Mouse (Mus musculus): ENCODE measurements around the gene Fbxl8. TPM values are rescaled to one million over a fixed set of nuclear protein-coding genes. Genes with fewer than 3 reads are reported as not detected.

Gene Fbxl8
- polyA plus RNA-seq, 1 experiment from 2014 or later, result 0.64 TPM

- peaks cover 32% of the 10 kb centered on the region for H3K4me1 ChIP-seq
- no peak overlapping the region for H3K4me3 ChIP-seq
- peaks cover 5% of the 10 kb centered on the region for H3K9me3 ChIP-seq (replicated peaks)
- peaks cover 100% of the 10 kb centered on the region for H3K27me3 ChIP-seq (ENCODE audit: low read depth, poor library complexity, severe bottlenecking)
- H3K27ac ChIP-seq (replicated peaks), result no peak overlapping the region
- no peaks in the 10 kb centered on the region for H3K36me3 ChIP-seq
- no peak for DNase-seq (ENCODE audit: low spot score)
- 86% methylated on average over 12 of the region's 12 CpGs for WGBS
Observed at GRCm38 (mm10) chr8:105261326-105261980, 3.0 kb upstream of the Fbxl8 start.

GRCm38 (mm10) chr8:105263244-105263912 lies 1.1 kb upstream of the Fbxl8 start:
- no peak for DNase-seq (ENCODE audit: low spot score)
- Histone ChIP-seq H3K27me3 (ENCODE audit: low read depth, poor library complexity, severe bottlenecking) (peaks cover 100% of the 10 kb centered on the region), H3K27ac (replicated peaks) (no peak overlapping the region), H3K36me3 (no peaks in the 10 kb centered on the region), H3K4me3 (peak overlapping the region; percentile 62), H3K4me1 (peaks cover 37% of the 10 kb centered on the region), H3K9me3 (replicated peaks) (peaks cover 7% of the 10 kb centered on the region)
- WGBS, result 38% methylated on average over 16 of the region's 16 CpGs

GRCm38 (mm10) chr8:105265128-105265527 lies 680 bp downstream of the Fbxl8 start:
- DNase-seq (ENCODE audit: low spot score), result no peak
- Histone ChIP-seq H3K4me1 (peaks cover 38% of the 10 kb centered on the region), H3K27me3 (ENCODE audit: low read depth, poor library complexity, severe bottlenecking) (peaks cover 100% of the 10 kb centered on the region), H3K4me3 (peak overlapping the region; percentile 62), H3K9me3 (replicated peaks) (peaks cover 7% of the 10 kb centered on the region), H3K27ac (replicated peaks) (no peak overlapping the region), H3K36me3 (no peaks in the 10 kb centered on the region)
- 20% methylated on average over 10 of the region's 10 CpGs for WGBS

- no peaks in the 10 kb centered on the region for H3K36me3 ChIP-seq
- H3K9me3 ChIP-seq (replicated peaks), result peaks cover 7% of the 10 kb centered on the region
- peaks cover 48% of the 10 kb centered on the region for H3K4me1 ChIP-seq
- peaks cover 100% of the 10 kb centered on the region for H3K27me3 ChIP-seq (ENCODE audit: low read depth, poor library complexity, severe bottlenecking)
- no peak overlapping the region for H3K27ac ChIP-seq (replicated peaks)
- DNase-seq (ENCODE audit: low spot score), result no peak
- WGBS, result 9% methylated on average over 13 of the region's 13 CpGs
- peak overlapping the region; percentile 20; the same call in 1 of the 2 replicates for H3K4me3 ChIP-seq
Observed at GRCm38 (mm10) chr8:105266775-105267174, 2.3 kb downstream of the Fbxl8 start.

- H3K27ac ChIP-seq (replicated peaks), result no peak overlapping the region
- peaks cover 50% of the 10 kb centered on the region for H3K4me1 ChIP-seq
- peak overlapping the region; percentile 55 for H3K4me3 ChIP-seq
- H3K36me3 ChIP-seq, result no peaks in the 10 kb centered on the region
- peak; percentile 75 for DNase-seq (ENCODE audit: low spot score)
- WGBS, result under 1% methylated on average over 65 of the region's 65 CpGs
- H3K9me3 ChIP-seq (replicated peaks), result peaks cover 7% of the 10 kb centered on the region
- peaks cover 100% of the 10 kb centered on the region for H3K27me3 ChIP-seq (ENCODE audit: low read depth, poor library complexity, severe bottlenecking)
Observed at GRCm38 (mm10) chr8:105268342-105269074, 4.1 kb downstream of the Fbxl8 start.

- H3K9me3 ChIP-seq (replicated peaks), result peaks cover 7% of the 10 kb centered on the region
- no peak overlapping the region for H3K27ac ChIP-seq (replicated peaks)
- 2% methylated on average over 10 of the region's 10 CpGs for WGBS
- H3K4me3 ChIP-seq, result peak overlapping the region; percentile 55
- H3K4me1 ChIP-seq, result peaks cover 46% of the 10 kb centered on the region
- H3K36me3 ChIP-seq, result no peaks in the 10 kb centered on the region
- no peak for DNase-seq (ENCODE audit: low spot score)
- peaks cover 100% of the 10 kb centered on the region for H3K27me3 ChIP-seq (ENCODE audit: low read depth, poor library complexity, severe bottlenecking)
Observed at GRCm38 (mm10) chr8:105269075-105269458, 4.6 kb downstream of the Fbxl8 start.

GRCm38 (mm10) chr8:105269461-105269947 lies 5.1 kb downstream of the Fbxl8 start, which contains the start of gene Hsf4:
TSS of gene Hsf4 (plus strand) at chr8:105269801.
- Histone ChIP-seq H3K9me3 (replicated peaks) (peaks cover 7% of the 10 kb centered on the region), H3K4me3 (peak within 1 kb of the TSS; percentile 55), H3K27ac (replicated peaks) (no peak within 1 kb of the TSS), H3K36me3 (no peaks in the 10 kb centered on the region), H3K27me3 (ENCODE audit: low read depth, poor library complexity, severe bottlenecking) (peaks cover 100% of the 10 kb centered on the region), H3K4me1 (peaks cover 42% of the 10 kb centered on the region)
- peak; percentile 53 for DNase-seq (ENCODE audit: low spot score)
- under 1% methylated on average over 42 of the region's 42 CpGs for WGBS

GRCm38 (mm10) chr8:105270101-105270915 lies 5.9 kb downstream of the Fbxl8 start:
- no peaks in the 10 kb centered on the region for H3K36me3 ChIP-seq
- DNase-seq (ENCODE audit: low spot score), result no peak

GRCm38 (mm10) chr8:105270916-105271186 lies 6.4 kb downstream of the Fbxl8 start:
- Histone ChIP-seq H3K4me1 (peaks cover 41% of the 10 kb centered on the region), H3K36me3 (no peaks in the 10 kb centered on the region), H3K27ac (replicated peaks) (no peak overlapping the region), H3K27me3 (ENCODE audit: low read depth, poor library complexity, severe bottlenecking) (peaks cover 100% of the 10 kb centered on the region), H3K9me3 (replicated peaks) (peaks cover 7% of the 10 kb centered on the region), H3K4me3 (peak overlapping the region; percentile 33; the same call in 1 of the 2 replicates)
- no peak for DNase-seq (ENCODE audit: low spot score)
- WGBS, result 2% methylated on average over 11 of the region's 11 CpGs

More at GRCm38 (mm10) chr8:105270101-105270915, 5.9 kb downstream of the Fbxl8 start:
- no peak overlapping the region for H3K27ac ChIP-seq (replicated peaks)
- H3K9me3 ChIP-seq (replicated peaks), result peaks cover 7% of the 10 kb centered on the region
- H3K4me3 ChIP-seq, result peak overlapping the region; percentile 55
- WGBS, result 2% methylated on average over 39 of the region's 39 CpGs
- H3K27me3 ChIP-seq (ENCODE audit: low read depth, poor library complexity, severe bottlenecking), result peaks cover 100% of the 10 kb centered on the region
- H3K4me1 ChIP-seq, result peaks cover 36% of the 10 kb centered on the region

- peak overlapping the region; percentile 57 for H3K4me3 ChIP-seq
- 6% methylated on average over 11 of the region's 11 CpGs for WGBS
- no peak overlapping the region for H3K27ac ChIP-seq (replicated peaks)
- peaks cover 8% of the 10 kb centered on the region; the same call in 1 of the 2 replicates for H3K36me3 ChIP-seq
- peaks cover 100% of the 10 kb centered on the region for H3K27me3 ChIP-seq (ENCODE audit: low read depth, poor library complexity, severe bottlenecking)
- no peaks in the 10 kb centered on the region for H3K9me3 ChIP-seq (replicated peaks)
- H3K4me1 ChIP-seq, result peaks cover 36% of the 10 kb centered on the region
- DNase-seq (ENCODE audit: low spot score), result no peak
Observed at GRCm38 (mm10) chr8:105275387-105275786, 10.9 kb downstream of the Fbxl8 start.

GRCm38 (mm10) chr8:105275840-105276239 lies 11.4 kb downstream of the Fbxl8 start, which contains the start of gene Nol3:
TSS of gene Nol3 (plus strand) at chr8:105276140.
- Histone ChIP-seq H3K4me1 (peaks cover 31% of the 10 kb centered on the region), H3K9me3 (replicated peaks) (no peaks in the 10 kb centered on the region), H3K27ac (replicated peaks) (peak within 1 kb of the TSS; percentile 67), H3K4me3 (peak within 1 kb of the TSS; percentile 57), H3K36me3 (peaks cover 9% of the 10 kb centered on the region; the same call in 1 of the 2 replicates), H3K27me3 (ENCODE audit: low read depth, poor library complexity, severe bottlenecking) (peaks cover 100% of the 10 kb centered on the region)
- WGBS, result 7% methylated on average over 10 of the region's 10 CpGs
- no peak for DNase-seq (ENCODE audit: low spot score)

Measured in midbrain, embryonic 10.5 days (tissue).